Mouse (Mus musculus): Measurements from ENCODE around the gene Dnaic1.

GRCm38 (mm10) chr4:41677006-41677629 is 107.5 kb downstream of the Dnaic1 start:
- no peak for TF ChIP-seq POLR2A (IDR thresholded peaks at IDR 0.05; ENCODE audit: borderline replicate concordance, low read depth, low read length)
- no peak for TF ChIP-seq CTCF (IDR thresholded peaks at IDR 0.05; ENCODE audit: low read depth, low read length)

All from bone marrow macrophage, adult 2 months (primary cell).